Mouse (Mus musculus) heart, postnatal 14 days (tissue): ENCODE results near the gene Usp18. TPM values are rescaled to one million over a fixed set of nuclear protein-coding genes. Genes with fewer than 3 reads are reported as not detected.

Source experiments
- DNase-seq, 2 experiments: peaks; one replicate each; pipeline ENCODE4 v3.0.0; 2021 to 2022
- intact Hi-C: fragments of 180-260 bp; cut with DNase I; formaldehyde crosslinking; loops from one replicate; pipeline ENCODE4 v1.15.1; 2025
- total RNA-seq, 2 experiments: library from RNA; stranded (reverse); gene quantifications; 2 replicates each; pipeline ENCODE4 v1.2.3; 2021

The Usp18 gene
- total RNA-seq, 2 experiments from 2014 or later: 0.86 to 1.0 TPM

- no peak for DNase-seq
- intact Hi-C loops: no loop called here
Observed at GRCm38 (mm10) chr6:121223001-121223400, 22.7 kb upstream of the Usp18 start.

DNA sequence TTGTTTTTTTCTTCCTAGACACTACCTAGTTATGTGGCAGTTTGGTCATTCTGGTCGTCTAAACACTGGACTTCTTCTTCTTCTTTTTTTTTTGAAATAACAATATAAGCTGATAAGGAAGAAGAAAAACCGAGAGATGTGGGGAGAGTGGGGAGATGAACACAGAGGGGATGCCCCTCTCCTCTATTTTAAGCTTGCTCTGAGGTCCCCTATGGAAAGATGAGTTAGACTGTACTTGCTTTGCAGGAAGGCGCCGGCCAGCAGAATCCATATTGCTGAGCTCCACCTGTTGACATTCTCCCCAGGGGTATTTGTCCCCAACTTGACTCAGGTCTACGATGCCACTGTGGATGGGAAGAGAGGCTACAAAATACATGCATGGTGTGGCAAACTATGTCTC lies 21.6 kb upstream of the Usp18 start:
- intact Hi-C loops: no loop called here
- DNase-seq: no peak

DNA sequence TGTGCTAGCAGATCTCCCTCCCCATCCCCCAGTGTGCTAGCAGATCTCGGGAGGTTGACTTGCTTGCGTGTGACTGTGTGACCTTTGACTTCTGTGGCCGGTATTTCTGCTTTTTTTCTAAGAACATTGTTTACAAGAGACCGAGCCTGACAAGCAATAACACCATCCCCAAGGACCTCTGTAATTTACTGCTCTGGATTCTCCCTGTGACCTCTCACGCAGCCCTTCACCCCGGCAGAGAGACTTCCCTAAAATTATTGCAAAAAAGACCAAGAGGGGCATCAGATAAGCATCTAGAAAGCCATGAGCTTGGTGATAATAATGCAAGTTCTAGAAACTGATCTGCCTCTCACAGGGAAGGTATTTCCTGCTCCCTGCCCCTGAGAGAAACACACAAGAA lies 20.7 kb upstream of the Usp18 start:
- intact Hi-C loops: no loop called here
- DNase-seq: no peak

DNA sequence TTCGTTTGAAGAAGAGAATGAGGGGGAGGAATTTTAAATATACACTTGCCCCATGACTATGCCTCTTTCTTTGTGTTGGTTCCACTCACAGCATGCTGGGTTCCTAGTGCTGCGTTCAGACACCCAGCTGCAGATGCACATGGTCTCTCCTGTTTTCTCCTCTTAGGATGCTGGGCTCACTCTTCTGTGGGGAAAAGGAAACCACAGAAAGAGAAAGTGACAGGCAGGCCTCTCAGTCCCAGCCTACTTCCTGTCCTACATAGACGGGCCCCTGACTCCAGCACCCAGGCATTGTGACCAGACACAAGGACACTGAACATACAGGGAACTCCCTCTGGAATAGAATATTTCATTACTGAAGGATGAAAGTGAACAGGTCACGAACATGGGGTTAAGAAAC lies 19.7 kb upstream of the Usp18 start:
- intact Hi-C loops: no loop called here
- no peak for DNase-seq

GRCm38 (mm10) chr6:121226744-121227143 lies 19.0 kb upstream of the Usp18 start:
- intact Hi-C loops: no loop called here
- DNase-seq: no peak

GRCm38 (mm10) chr6:121228421-121228820 lies 17.3 kb upstream of the Usp18 start:
- no peak for DNase-seq
- intact Hi-C loops: no loop called here

DNA sequence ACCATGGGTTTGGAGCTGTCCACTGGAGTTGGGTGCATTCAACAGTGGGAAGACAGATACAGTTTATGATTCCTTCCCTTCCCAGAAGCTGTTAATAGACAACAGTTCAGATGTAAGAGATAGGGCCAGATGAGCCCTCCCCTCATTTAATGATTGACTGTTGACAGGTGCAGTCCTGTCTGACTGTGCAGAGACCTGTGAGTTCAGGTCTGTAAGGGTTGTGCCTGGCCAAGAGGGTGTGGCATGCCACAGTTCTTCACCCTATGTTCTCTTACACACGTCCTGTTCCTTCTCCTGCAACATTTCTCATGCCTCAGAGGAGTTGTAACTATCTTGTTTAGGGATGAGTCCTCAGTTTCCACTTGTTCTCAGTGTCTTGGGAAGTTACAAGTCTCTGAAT lies 13.1 kb upstream of the Usp18 start:
- intact Hi-C loops: no loop called here
- DNase-seq: no peak

DNA sequence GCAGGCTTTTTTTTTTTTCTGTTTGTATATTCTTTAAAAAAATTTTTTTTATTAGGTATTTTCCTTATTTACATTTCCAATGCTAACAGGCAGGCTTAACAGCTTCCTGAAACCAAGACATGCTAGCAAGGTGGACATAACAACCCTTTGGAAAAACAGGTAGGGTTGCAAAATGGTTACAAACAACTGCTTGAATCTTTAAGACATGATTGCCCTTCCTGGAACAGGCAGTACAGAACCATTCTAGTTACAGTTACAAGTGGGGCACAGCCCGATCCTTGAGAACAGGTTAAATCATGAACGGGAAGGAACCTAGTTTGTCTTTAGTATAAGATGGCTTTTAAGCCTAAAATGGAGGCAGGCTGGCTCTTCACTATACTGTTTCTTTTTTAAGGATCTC lies 9.3 kb upstream of the Usp18 start:
- intact Hi-C loops: no loop called here
- DNase-seq: no peak

- intact Hi-C loops: no loop called here
- no peak for DNase-seq
Observed at GRCm38 (mm10) chr6:121238209-121238608, 7.5 kb upstream of the Usp18 start.

- no peak for DNase-seq
- intact Hi-C loops: no loop called here
Observed at GRCm38 (mm10) chr6:121241780-121242179, 3.9 kb upstream of the Usp18 start.

GRCm38 (mm10) chr6:121243161-121243560 lies 2.5 kb upstream of the Usp18 start:
- DNase-seq: no peak
- intact Hi-C loops: no loop called here

GRCm38 (mm10) chr6:121246037-121246361 lies 293 bp downstream of the Usp18 start:
- no peak for DNase-seq
- intact Hi-C loops: no loop called here

DNA sequence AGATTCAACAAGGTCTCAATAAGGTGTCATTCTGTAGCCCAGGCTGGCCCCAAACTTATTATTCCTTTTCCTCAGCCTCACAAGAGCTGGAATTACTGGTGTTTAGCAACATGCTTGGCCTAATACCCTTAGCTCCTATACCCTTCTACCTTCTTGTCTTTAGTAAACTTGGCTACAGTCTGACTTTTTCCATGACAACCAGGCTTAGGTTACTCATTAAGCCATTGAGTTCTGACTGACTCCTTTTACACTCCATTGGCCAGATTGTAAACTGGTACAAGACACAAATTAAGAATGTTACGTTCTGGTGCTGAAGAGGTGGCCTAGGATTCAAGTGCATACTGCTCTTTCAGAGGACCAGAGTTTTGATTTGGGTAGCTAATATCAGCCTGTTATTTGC lies 4.7 kb downstream of the Usp18 start:
- DNase-seq: no peak
- intact Hi-C loops: loop anchor here (5.0 kb wide), 1 partner anchor 58 kb away; no protein-coding TSS in a partner anchor

DNA sequence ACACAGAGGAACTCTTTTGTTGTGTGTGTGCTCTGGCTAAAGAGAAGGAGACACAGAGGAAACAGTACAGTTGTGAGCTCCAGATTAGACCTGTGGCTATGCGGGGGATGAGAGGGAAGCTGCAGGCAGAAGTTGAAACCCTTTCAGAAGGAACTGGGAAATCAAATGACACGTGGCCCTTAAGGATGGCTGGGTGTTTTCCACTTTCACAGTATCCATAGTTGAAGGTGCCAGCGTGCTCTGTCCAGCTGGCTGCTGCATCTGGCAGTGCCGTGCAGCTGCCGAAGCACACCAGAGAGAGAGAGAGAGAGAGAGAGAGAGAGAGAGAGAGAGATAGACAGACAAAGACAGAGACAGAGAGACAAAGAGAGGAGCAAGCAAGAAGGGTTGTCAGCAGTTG lies 5.5 kb downstream of the Usp18 start:
- DNase-seq: peak in 1 of 2 experiments; percentile 6
- intact Hi-C loops: loop anchor here (5.0 kb wide), 1 partner anchor 59 kb away; no protein-coding TSS in a partner anchor

DNA sequence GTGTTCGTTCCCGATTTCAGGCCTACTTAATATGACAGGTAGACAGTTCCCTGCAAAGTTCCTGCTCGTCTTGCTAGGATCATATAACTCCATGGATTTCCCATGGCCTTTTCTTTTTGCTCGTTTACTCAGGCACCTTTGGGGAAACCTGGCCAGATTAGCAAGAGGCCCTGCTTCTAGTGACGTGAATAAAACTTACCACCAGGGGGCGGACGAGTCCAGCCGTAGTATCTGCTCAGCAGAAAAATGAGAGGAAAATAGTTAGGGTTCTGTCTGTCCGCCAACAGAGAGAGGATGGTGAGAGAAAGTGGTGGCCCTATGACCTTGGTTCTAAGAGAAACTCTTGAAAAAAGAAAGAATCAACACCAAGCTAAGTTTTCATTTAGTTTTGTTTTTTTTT lies 14.8 kb downstream of the Usp18 start:
- DNase-seq: peak; percentile 70 to 85

GRCm38 (mm10) chr6:121261233-121261632 lies 15.5 kb downstream of the Usp18 start:
- intact Hi-C loops: no loop called here
- DNase-seq: no peak

More for the DNA sequence above, 14.8 kb downstream of the Usp18 start:
- intact Hi-C loops: no loop called here

DNA sequence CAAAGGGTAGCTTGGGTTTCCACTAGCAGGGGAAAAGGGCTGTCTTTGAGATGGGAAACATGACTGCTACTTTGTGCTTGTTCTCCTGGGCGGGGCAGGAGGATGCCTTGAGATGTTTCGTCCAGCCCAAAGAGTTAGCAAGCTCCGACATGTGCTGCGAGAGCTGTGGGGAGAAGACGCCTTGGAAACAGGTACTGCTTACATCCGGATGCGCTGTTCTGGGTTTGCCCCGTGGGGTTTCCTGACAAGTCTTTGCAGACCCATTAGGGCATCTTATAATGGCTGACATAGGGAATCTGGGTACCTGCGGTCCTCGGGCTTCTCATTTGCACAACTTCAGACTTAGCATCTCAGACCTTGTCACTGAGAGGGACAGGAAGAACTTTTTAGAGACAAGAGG lies 16.3 kb downstream of the Usp18 start:
- DNase-seq: no peak
- intact Hi-C loops: no loop called here

GRCm38 (mm10) chr6:121262496-121262895 lies 16.8 kb downstream of the Usp18 start:
- intact Hi-C loops: no loop called here
- DNase-seq: no peak

DNA sequence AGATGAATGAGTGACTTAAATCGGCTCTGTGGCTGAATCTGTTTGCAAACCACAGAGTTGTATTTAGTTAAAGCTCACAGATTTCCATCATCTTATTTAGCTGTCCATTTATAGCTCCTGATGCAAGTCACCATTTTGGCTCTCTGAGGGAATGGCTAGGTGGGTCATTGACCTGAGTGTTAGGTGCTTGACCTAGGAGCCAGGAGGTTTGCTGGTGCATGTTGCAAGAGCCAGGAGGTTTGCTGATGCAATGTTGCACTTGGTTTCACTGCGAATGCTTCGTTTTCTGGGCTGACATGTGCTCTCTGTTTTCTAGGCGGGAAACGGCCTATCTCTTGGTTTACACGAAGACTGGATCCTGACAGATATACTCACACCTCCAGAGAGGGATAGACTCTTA lies 24.4 kb downstream of the Usp18 start:
- DNase-seq: no peak
- intact Hi-C loops: loop anchor here (5.0 kb wide), 2 partner anchors 67 to 1037 kb away; partner anchors contain the start of gene M6pr

DNA sequence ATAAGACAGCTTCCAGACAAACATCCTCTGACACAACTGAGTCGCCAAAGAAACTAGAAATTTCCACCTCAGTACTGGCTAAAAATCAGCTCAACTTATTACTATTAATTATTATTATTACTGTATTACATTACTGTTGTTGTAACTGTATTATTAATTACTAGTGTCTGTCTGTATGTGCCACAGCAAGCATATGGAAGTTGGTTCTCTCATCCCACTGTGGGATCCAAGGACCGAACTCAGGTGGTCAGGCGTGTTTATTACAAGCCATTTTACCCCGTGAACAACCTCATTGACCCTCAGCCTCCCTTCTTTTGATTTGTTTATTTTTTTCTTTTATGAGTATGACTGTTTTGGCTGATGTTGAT lies 26.0 kb downstream of the Usp18 start:
- intact Hi-C loops: loop anchor here (1.0 to 5.0 kb wide), 4 partner anchors 66 to 1036 kb away; partner anchors contain the start of gene M6pr
- DNase-seq: no peak

- DNase-seq: peak; percentile 78 to 89
- intact Hi-C loops: loop anchor here (1.0 to 5.0 kb wide), 4 partner anchors 65 to 1035 kb away; partner anchors contain the start of gene M6pr
Observed at GRCm38 (mm10) chr6:121272075-121272800, 26.5 kb downstream of the Usp18 start.

- intact Hi-C loops: loop anchor here (5.0 kb wide), 2 partner anchors 63 to 1033 kb away; partner anchors contain the start of gene M6pr
- DNase-seq: peak; percentile 9 to 26
Observed at GRCm38 (mm10) chr6:121274356-121274755, 28.6 kb downstream of the Usp18 start.

DNA sequence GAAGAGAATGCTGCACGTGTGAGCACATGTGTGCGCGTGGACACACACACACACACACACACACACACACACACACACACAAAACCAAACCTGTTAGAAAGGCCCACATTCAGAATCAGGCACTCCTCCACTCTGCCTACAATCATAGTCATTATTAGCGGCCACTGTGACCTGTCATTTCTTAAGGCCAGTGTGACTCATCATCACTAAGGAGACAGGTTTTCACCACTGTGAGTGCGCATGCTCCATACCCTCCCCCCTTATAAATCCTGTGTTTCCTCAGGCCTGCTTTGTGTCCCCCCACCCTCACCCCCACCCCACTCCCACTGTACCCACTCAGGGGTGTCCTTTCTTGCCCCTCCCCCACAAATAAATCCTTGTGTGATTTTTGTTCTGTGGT lies 38.4 kb downstream of the Usp18 start:
- no peak for DNase-seq
- intact Hi-C loops: no loop called here
